Mouse (Mus musculus): Measurements from ENCODE around the gene Ppp1r14d.

Ppp1r14d gene

GRCm38 (mm10) chr2:119229775-119230704 is at the start of gene Ppp1r14d:
Ppp1r14d (minus strand) TSS chr2:119229906.
- DNase-seq (ENCODE audit: low read depth, low spot score) = no peak

- no peak for DNase-seq (ENCODE audit: low read depth, low spot score)
Measured at GRCm38 (mm10) chr2:119277810-119278209, 48.1 kb upstream of the Ppp1r14d start.

GRCm38 (mm10) chr2:119276926-119277325 is 47.2 kb upstream of the Ppp1r14d start:
- DNase-seq (ENCODE audit: low read depth, low spot score) = no peak

- DNase-seq (ENCODE audit: low read depth, low spot score) = no peak
Measured at GRCm38 (mm10) chr2:119274126-119274525, 44.4 kb upstream of the Ppp1r14d start.

GRCm38 (mm10) chr2:119270643-119271331 is 41.1 kb upstream of the Ppp1r14d start, which contains the start of gene Rhov:
Rhov (minus strand) TSS chr2:119271272.
- no peak for DNase-seq (ENCODE audit: low read depth, low spot score)

GRCm38 (mm10) chr2:119270286-119270642 is 40.6 kb upstream of the Ppp1r14d start:
- no peak for DNase-seq (ENCODE audit: low read depth, low spot score)

GRCm38 (mm10) chr2:119263813-119264212 is 34.1 kb upstream of the Ppp1r14d start:
- DNase-seq (ENCODE audit: low read depth, low spot score) = no peak

GRCm38 (mm10) chr2:119262978-119263377 is 33.3 kb upstream of the Ppp1r14d start:
- no peak for DNase-seq (ENCODE audit: low read depth, low spot score)

- no peak for DNase-seq (ENCODE audit: low read depth, low spot score)
Measured at GRCm38 (mm10) chr2:119261326-119261725, 31.6 kb upstream of the Ppp1r14d start.

- peak; percentile 34 for DNase-seq (ENCODE audit: low read depth, low spot score)
Measured at GRCm38 (mm10) chr2:119260518-119260917, 30.8 kb upstream of the Ppp1r14d start.

GRCm38 (mm10) chr2:119254976-119255375 is 25.3 kb upstream of the Ppp1r14d start:
- no peak for DNase-seq (ENCODE audit: low read depth, low spot score)

GRCm38 (mm10) chr2:119250826-119251478 is 21.2 kb upstream of the Ppp1r14d start:
- peak; percentile 84 for DNase-seq (ENCODE audit: low read depth, low spot score)

- DNase-seq (ENCODE audit: low read depth, low spot score) = no peak
Measured at GRCm38 (mm10) chr2:119250377-119250776, 20.7 kb upstream of the Ppp1r14d start.

- DNase-seq (ENCODE audit: low read depth, low spot score) = peak; percentile 47
Measured at GRCm38 (mm10) chr2:119249592-119250061, 19.9 kb upstream of the Ppp1r14d start.

- no peak for DNase-seq (ENCODE audit: low read depth, low spot score)
Measured at GRCm38 (mm10) chr2:119247904-119248303, 18.2 kb upstream of the Ppp1r14d start.

- no peak for DNase-seq (ENCODE audit: low read depth, low spot score)
Measured at GRCm38 (mm10) chr2:119245246-119245645, 15.5 kb upstream of the Ppp1r14d start.

- DNase-seq (ENCODE audit: low read depth, low spot score) = no peak
Measured at GRCm38 (mm10) chr2:119242548-119242947, 12.8 kb upstream of the Ppp1r14d start.

- DNase-seq (ENCODE audit: low read depth, low spot score) = no peak
Measured at GRCm38 (mm10) chr2:119240819-119241186, 11.1 kb upstream of the Ppp1r14d start.

- peak; percentile 12 for DNase-seq (ENCODE audit: low read depth, low spot score)
Measured at GRCm38 (mm10) chr2:119240075-119240818, 10.5 kb upstream of the Ppp1r14d start.

- no peak for DNase-seq (ENCODE audit: low read depth, low spot score)
Measured at GRCm38 (mm10) chr2:119238671-119239070, 9.0 kb upstream of the Ppp1r14d start.

- no peak for DNase-seq (ENCODE audit: low read depth, low spot score)
Measured at GRCm38 (mm10) chr2:119237871-119238220, 8.1 kb upstream of the Ppp1r14d start.

All from A20 (cell line).